Mouse (Mus musculus) liver, adult (tissue): ENCODE data around the gene Slc13a4.

Experiments used
- GATA4 ChIP-seq: IDR thresholded peaks from 2 replicates; pipeline ENCODE4 v1.6.1; 2014; ENCODE audit warnings: mild to moderate bottlenecking, low read length; ENCODE audit not compliant: insufficient replicate concordance

Slc13a4 gene

GRCm38 (mm10) chr6:35273391-35274082 lies 34.4 kb downstream of the Slc13a4 start:
- no peak for TF ChIP-seq GATA4

- no peak for TF ChIP-seq GATA4
Observed at GRCm38 (mm10) chr6:35271868-35272765, 35.8 kb downstream of the Slc13a4 start.

DNA sequence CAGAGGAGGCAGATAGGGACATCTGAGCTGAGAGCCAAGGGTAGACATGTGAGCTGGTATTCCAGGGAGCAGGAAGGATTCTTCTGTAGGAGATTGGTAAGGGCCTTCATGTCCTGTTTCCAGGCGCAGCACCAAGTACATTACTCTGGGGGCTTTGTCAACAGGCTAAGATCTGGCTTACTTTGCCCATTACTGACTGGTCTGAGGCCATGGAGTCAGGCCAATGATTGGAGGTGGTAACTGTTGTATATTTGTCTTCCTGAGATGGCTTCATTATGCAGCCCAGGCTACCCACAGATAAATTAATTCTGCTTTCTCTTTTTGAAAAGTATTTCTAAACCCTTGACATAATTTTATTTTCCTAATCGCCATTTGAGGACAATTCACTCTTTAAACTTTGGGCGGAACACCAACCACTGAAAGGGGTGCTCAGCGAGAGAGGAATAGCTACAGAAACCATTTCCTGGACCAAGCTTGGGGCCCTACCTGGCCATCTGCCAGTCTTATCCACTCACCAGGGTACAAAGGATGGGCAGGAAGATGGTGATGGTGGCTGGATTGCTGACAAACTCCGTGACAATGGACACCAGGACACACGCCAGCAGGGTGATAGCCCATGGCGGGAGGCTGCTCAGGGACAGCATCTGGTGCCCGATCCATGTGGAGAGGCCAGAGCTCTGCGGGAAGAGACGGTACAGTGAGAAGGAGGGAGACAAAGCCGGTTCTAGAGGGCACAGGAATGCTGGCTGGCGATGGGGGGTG lies 36.7 kb downstream of the Slc13a4 start:
- no peak for TF ChIP-seq GATA4

- TF ChIP-seq GATA4 = no peak
Observed at GRCm38 (mm10) chr6:35269643-35270042, 38.3 kb downstream of the Slc13a4 start.

DNA sequence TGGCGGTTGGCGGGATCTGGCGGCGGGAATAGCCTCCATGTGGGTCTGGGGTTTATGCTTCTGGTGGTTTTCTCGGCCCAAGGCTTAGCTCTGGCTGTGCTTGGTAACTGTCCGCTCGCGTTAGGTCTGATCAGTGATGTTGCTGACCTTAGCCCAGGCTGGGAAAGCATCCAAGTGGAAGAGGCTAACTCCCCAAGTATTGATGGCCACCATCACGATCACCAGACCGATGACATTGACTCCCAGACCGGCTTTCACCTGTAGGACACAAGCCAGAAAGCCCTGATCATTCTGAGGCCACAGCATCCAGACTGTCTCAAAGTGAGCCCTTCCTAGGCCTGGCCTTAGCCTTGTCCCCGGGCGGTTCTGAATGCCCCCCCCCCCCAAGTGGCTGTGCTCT lies 39.2 kb downstream of the Slc13a4 start:
- no peak for TF ChIP-seq GATA4

- TF ChIP-seq GATA4 = no peak
Observed at GRCm38 (mm10) chr6:35265580-35266278, 42.2 kb downstream of the Slc13a4 start.

DNA sequence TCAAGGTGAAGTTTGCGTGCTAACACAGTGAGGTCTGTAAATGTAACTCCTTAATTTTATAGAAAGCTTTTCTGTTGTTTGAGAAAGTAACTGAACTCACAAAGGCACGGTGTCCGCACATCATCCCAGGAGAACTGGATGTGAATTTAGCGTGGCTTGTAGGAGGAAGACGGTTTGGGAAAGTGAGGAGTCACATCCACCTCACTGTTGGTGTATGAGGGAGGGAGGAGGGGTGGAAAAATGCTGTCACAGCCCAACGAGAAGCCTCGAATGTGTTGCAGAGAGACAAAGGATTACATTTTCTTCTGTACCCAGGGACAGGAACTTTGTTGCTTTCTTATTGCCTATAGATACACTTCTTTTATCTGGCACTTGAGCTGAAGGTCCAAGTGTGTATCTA lies 47.4 kb downstream of the Slc13a4 start:
- TF ChIP-seq GATA4 = no peak

- no peak for TF ChIP-seq GATA4
Observed at GRCm38 (mm10) chr6:35259526-35259925, 48.4 kb downstream of the Slc13a4 start.

- no peak for TF ChIP-seq GATA4
Observed at GRCm38 (mm10) chr6:35258922-35259321, 49.0 kb downstream of the Slc13a4 start.

GRCm38 (mm10) chr6:35257626-35258190 lies 50.2 kb downstream of the Slc13a4 start:
- TF ChIP-seq GATA4 = no peak

DNA sequence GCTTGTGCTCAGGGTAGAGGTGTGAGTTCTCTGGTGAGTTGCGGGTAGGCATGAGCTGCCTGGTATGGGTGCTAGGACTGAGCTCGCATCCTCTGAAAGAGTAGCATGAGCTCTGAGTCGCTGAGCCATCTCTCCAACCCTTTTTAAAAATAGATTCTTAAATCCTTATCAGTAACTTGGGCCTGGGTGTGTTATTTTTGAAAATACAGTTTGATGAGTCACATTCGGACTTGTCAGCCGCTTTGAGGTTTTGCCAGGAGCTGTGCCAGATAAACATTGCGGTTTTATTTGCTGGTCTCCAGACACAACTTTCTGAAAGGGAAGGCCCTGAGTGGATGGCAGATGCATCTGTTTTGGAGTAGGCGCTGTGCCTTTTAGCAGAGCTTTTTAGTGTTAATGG lies 51.2 kb downstream of the Slc13a4 start:
- TF ChIP-seq GATA4 = peak; percentile 88

- TF ChIP-seq GATA4 = no peak
Observed at GRCm38 (mm10) chr6:35255017-35255416, 52.9 kb downstream of the Slc13a4 start.

DNA sequence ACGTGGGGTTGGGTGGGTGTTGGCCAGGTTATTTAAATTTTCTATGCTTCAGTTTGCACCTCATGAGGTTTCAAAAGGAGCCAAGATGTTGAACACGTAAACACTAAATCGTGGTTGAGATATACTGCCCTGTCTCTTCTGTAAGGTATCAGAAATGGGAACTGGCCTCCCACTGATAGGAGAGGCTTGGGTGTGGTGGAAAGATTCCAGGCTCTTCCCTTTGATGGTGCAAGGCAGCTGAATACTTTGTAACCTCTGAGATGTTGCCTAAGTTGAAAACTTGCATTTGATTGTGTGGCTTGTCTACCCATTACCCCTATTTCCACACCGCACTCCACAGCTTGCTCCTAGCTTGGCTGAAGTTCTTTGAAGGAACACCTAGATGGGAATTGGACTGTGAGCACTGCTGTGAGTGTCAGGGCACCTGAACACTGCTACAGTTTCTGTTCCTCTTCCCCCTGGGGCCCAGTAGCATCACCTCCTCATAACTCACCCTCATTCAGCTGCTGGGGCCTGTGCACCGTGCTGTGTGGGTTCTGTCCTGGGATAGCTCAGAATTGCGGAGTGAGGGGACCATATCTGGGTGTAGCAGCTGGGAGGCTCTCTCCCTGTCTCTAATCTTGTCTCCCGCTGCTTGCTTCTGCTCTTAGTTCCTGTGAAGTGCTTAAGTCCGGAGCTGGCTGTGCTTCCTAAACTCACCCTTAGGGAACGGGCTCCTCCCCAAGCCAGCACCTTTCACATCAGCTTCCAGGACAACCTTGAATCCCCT lies 53.6 kb downstream of the Slc13a4 start:
- TF ChIP-seq GATA4 = no peak

DNA sequence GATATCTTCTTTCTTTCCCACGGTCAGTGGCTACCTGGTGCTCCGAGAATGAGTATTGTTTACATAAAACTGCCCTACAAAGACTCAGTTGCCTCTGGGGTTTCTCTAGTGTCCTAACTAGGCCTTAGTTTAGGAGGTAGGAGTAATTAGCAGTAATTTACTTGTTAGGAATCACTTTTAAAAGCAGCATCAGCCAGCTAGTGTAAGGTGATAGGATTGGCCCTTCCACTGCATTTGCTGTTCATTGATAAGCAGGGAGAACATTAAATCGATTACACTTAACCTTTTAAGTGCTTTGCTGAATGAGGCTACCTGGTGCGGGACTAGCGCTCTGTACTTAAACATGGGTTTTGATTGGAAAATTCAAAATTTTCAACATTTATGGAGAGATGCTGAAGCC lies 54.5 kb downstream of the Slc13a4 start:
- TF ChIP-seq GATA4 = no peak
